Mouse (Mus musculus) MEL (cell line): ENCODE data around the gene Clec16a. TPM values are rescaled to one million over a fixed set of nuclear protein-coding genes. Genes with fewer than 3 reads are reported as not detected.
A peak's percentile ranks its signal among the peaks of the same experiment; 100 is the strongest.

Experiments
- DNase-seq: peaks from one replicate; pipeline ENCODE4 v3.0.0; 2011; ENCODE audit warnings: low read depth, low spot score
- H3K27ac ChIP-seq: 2 replicates; pipeline ENCODE4 v1.5.1; 2012; ENCODE audit warnings: low read depth, mild to moderate bottlenecking, control low read depth, low read length, moderate library complexity; ENCODE audit not compliant: control insufficient read depth
- H3K27me3 ChIP-seq, 2 experiments: fragments of 150-350 bp in 1 of 2; sonication (generic) in 1 of 2; 2 replicates each; pipeline ENCODE4 v1.6.1; 2012; ENCODE audit warnings: low read length in 2 of 2, mild to moderate bottlenecking in 2 of 2, improper control_type of control experiment in 1 of 2, moderate library complexity in 1 of 2; ENCODE audit not compliant: insufficient read depth in 2 of 2, control insufficient read depth in 1 of 2
- H3K36me3 ChIP-seq, 2 experiments: 2 replicates each; pipeline ENCODE4 v1.6.1; 2012 to 2014; ENCODE audit warnings: low read length in 2 of 2, improper control_type of control experiment in 1 of 2, inconsistent platforms in 1 of 2, mild to moderate bottlenecking in 1 of 2; ENCODE audit not compliant: insufficient read depth in 2 of 2, control insufficient read depth in 1 of 2
- H3K4me1 ChIP-seq, 2 experiments: fragments of 150-350 bp in 1 of 2; sonication (generic) in 1 of 2; 2 replicates each; pipeline ENCODE4 v1.6.1; 2012; ENCODE audit warnings: low read length in 2 of 2, improper control_type of control experiment in 1 of 2, mild to moderate bottlenecking in 1 of 2; ENCODE audit not compliant: insufficient read depth in 2 of 2, control insufficient read depth in 1 of 2
- H3K4me3 ChIP-seq, 2 experiments: fragments of 150-350 bp in 1 of 2; sonication (generic) in 1 of 2; 2 replicates each; pipeline ENCODE4 v1.5.1; 2012; ENCODE audit warnings: low read depth in 2 of 2, low read length in 2 of 2, mild to moderate bottlenecking in 2 of 2, moderate library complexity in 2 of 2, control low read depth in 1 of 2, improper control_type of control experiment in 1 of 2; ENCODE audit not compliant: control insufficient read depth in 1 of 2, insufficient read depth in 1 of 2
- H3K79me2 ChIP-seq: 2 replicates; pipeline ENCODE4 v1.6.1; 2012; ENCODE audit warnings: mild to moderate bottlenecking, low read length, moderate library complexity; ENCODE audit not compliant: control insufficient read depth, poor library complexity, insufficient read depth
- H3K9ac ChIP-seq: 2 replicates; pipeline ENCODE4 v1.6.1; 2012; ENCODE audit warnings: low read depth, mild to moderate bottlenecking, control low read depth, low read length, moderate library complexity; ENCODE audit not compliant: control insufficient read depth, poor library complexity, severe bottlenecking
- H3K9me3 ChIP-seq: fragments of 150-350 bp; sonication (generic); replicated peaks from 2 replicates; pipeline ENCODE4 v1.6.1; 2012; ENCODE audit warnings: mild to moderate bottlenecking, low read length, improper control_type of control experiment, moderate library complexity; ENCODE audit not compliant: insufficient read depth
- BHLHE40 ChIP-seq: IDR thresholded peaks from 2 replicates; pipeline ENCODE4 v1.6.1; 2012; ENCODE audit warnings: low read depth, mild to moderate bottlenecking, inconsistent platforms, low read length, improper control_type of control experiment, borderline replicate concordance
- CHD1 ChIP-seq: IDR thresholded peaks from 2 replicates; pipeline ENCODE4 v1.6.1; 2012; ENCODE audit warnings: low read depth, mild to moderate bottlenecking, inconsistent platforms, low read length, improper control_type of control experiment
- CHD2 ChIP-seq: IDR thresholded peaks from 2 replicates; pipeline ENCODE4 v1.6.1; 2011; ENCODE audit warnings: low read length, improper control_type of control experiment
- E2F4 ChIP-seq: IDR thresholded peaks from 2 replicates; pipeline ENCODE4 v1.6.1; 2011; ENCODE audit warnings: low read depth, low read length, improper control_type of control experiment, borderline replicate concordance
- EP300 ChIP-seq, 2 experiments: IDR thresholded peaks; 2 replicates each; pipeline ENCODE4 v1.6.1; 2011; ENCODE audit warnings: improper control_type of control experiment in 2 of 2, low read length in 2 of 2, low read depth in 1 of 2, mild to moderate bottlenecking in 1 of 2
- ETS1 ChIP-seq: IDR thresholded peaks from 2 replicates; pipeline ENCODE4 v1.6.1; 2012; ENCODE audit warnings: low read depth, mild to moderate bottlenecking, inconsistent platforms, low read length, improper control_type of control experiment, moderate library complexity
- GABPA ChIP-seq: IDR thresholded peaks from 2 replicates; pipeline ENCODE4 v1.6.1; 2012; ENCODE audit warnings: low read depth, mild to moderate bottlenecking, inconsistent platforms, low read length, improper control_type of control experiment, moderate library complexity
- GATA1 ChIP-seq: IDR thresholded peaks from 2 replicates; pipeline ENCODE4 v1.6.1; 2011; ENCODE audit warnings: low read depth, low read length, improper control_type of control experiment
- KAT2A ChIP-seq: conservative IDR thresholded peaks from 2 replicates; pipeline ENCODE4 v1.6.1; 2012; ENCODE audit warnings: low read depth, low read length, improper control_type of control experiment, inconsistent platforms
- MAFK ChIP-seq: IDR thresholded peaks from 2 replicates; pipeline ENCODE4 v1.6.1; 2011; ENCODE audit warnings: low read depth, mild to moderate bottlenecking, low read length, improper control_type of control experiment, borderline replicate concordance
- MAZ ChIP-seq: IDR thresholded peaks from 2 replicates; pipeline ENCODE4 v1.6.1; 2012; ENCODE audit warnings: low read depth, mild to moderate bottlenecking, inconsistent platforms, low read length, improper control_type of control experiment
- MXI1 ChIP-seq: IDR thresholded peaks from 2 replicates; pipeline ENCODE4 v1.6.1; 2011; ENCODE audit warnings: mild to moderate bottlenecking, low read depth, low read length, improper control_type of control experiment
- MYB ChIP-seq: IDR thresholded peaks from 2 replicates; pipeline ENCODE4 v1.6.1; 2011; ENCODE audit warnings: mild to moderate bottlenecking, low read depth, low read length, improper control_type of control experiment
- MYC ChIP-seq: IDR thresholded peaks from 2 replicates; pipeline ENCODE4 v1.6.1; 2011; ENCODE audit warnings: low read depth, mild to moderate bottlenecking, low read length, improper control_type of control experiment, moderate library complexity
- NELFE ChIP-seq: IDR thresholded peaks from 2 replicates; pipeline ENCODE4 v1.6.1; 2011; ENCODE audit warnings: low read depth, low read length, improper control_type of control experiment
- NRF1 ChIP-seq: IDR thresholded peaks from 2 replicates; pipeline ENCODE4 v1.6.1; 2014; ENCODE audit warnings: low read depth, mild to moderate bottlenecking, inconsistent platforms, low read length, improper control_type of control experiment, moderate library complexity; ENCODE audit not compliant: poor library complexity, insufficient read depth, severe bottlenecking
- POLR2AphosphoS5 ChIP-seq: IDR thresholded peaks from 2 replicates; pipeline ENCODE4 v1.6.1; 2012; ENCODE audit warnings: low read depth, borderline replicate concordance, mild to moderate bottlenecking, inconsistent platforms, low read length, moderate library complexity, mixed read lengths
- RAD21 ChIP-seq: IDR thresholded peaks from 2 replicates; pipeline ENCODE4 v1.6.1; 2011; ENCODE audit warnings: mild to moderate bottlenecking, low read depth, low read length, improper control_type of control experiment
- RCOR1 ChIP-seq: IDR thresholded peaks from 2 replicates; pipeline ENCODE4 v1.6.1; 2012; ENCODE audit warnings: low read depth, mild to moderate bottlenecking, inconsistent platforms, low read length, improper control_type of control experiment
- SIN3A ChIP-seq: IDR thresholded peaks from 2 replicates; pipeline ENCODE4 v1.6.1; 2012; ENCODE audit warnings: low read length, improper control_type of control experiment, inconsistent platforms
- SMC3 ChIP-seq: IDR thresholded peaks from 2 replicates; pipeline ENCODE4 v1.6.1; 2011; ENCODE audit warnings: low read depth, low read length, improper control_type of control experiment
- TAL1 ChIP-seq: IDR thresholded peaks from 2 replicates; pipeline ENCODE4 v1.6.1; 2012; ENCODE audit warnings: mild to moderate bottlenecking, inconsistent platforms, low read length, moderate library complexity, mixed read lengths
- TBP ChIP-seq: IDR thresholded peaks from 2 replicates; pipeline ENCODE4 v1.8.0; 2011; ENCODE audit warnings: low read depth, low read length, improper control_type of control experiment
- TCF12 ChIP-seq: IDR thresholded peaks from 2 replicates; pipeline ENCODE4 v1.6.1; 2014; ENCODE audit warnings: low read depth, mild to moderate bottlenecking, inconsistent platforms, low read length, improper control_type of control experiment, moderate library complexity
- UBTF ChIP-seq: IDR thresholded peaks from 2 replicates; pipeline ENCODE4 v1.6.1; 2012; ENCODE audit warnings: low read depth, mild to moderate bottlenecking, inconsistent platforms, low read length, improper control_type of control experiment, moderate library complexity, borderline replicate concordance; ENCODE audit not compliant: insufficient read depth
- USF1 ChIP-seq: IDR thresholded peaks from 2 replicates; pipeline ENCODE4 v1.6.1; 2014; ENCODE audit warnings: low read depth, mild to moderate bottlenecking, inconsistent platforms, low read length, improper control_type of control experiment, moderate library complexity
- USF2 ChIP-seq, 2 experiments: IDR thresholded peaks; 2 replicates each; pipeline ENCODE4 v1.6.1; 2011 to 2012; ENCODE audit warnings: improper control_type of control experiment in 2 of 2, low read length in 2 of 2, borderline replicate concordance in 1 of 2, inconsistent platforms in 1 of 2, low read depth in 1 of 2, mild to moderate bottlenecking in 1 of 2; ENCODE audit not compliant: insufficient read depth in 1 of 2
- ZC3H11A ChIP-seq: IDR thresholded peaks from 2 replicates; pipeline ENCODE4 v1.6.1; 2012; ENCODE audit warnings: low read depth, mild to moderate bottlenecking, inconsistent platforms, low read length, improper control_type of control experiment
- ZKSCAN1 ChIP-seq: IDR thresholded peaks from 2 replicates; pipeline ENCODE4 v1.6.1; 2012; ENCODE audit warnings: low read depth, mild to moderate bottlenecking, inconsistent platforms, low read length, improper control_type of control experiment, moderate library complexity
- polyA plus RNA-seq, 2 experiments: library from polyadenylated mRNA; stranded (reverse) in 1 of 2; unstranded in 1 of 2; fragments of >175 nt in 1 of 2; fragments of >200 nt in 1 of 2; gene quantifications; 2 replicates each; pipeline versions ENCODE4 v1.2.1 to v1.2.4; 2012; ENCODE audit warnings: low replicate concordance in 2 of 2, low read depth in 1 of 2; ENCODE audit not compliant: insufficient read length in 2 of 2, insufficient read depth in 1 of 2, missing spikeins in 1 of 2
- total RNA-seq: library from RNA; depleted of rRNA; stranded (reverse); fragments of 300-350 nt; gene quantifications from 2 replicates; pipeline ENCODE4 v1.2.3, GENCODE M21; 2012

Gene Clec16a
- total and polyA plus RNA-seq, 3 experiments, result 10.4 to 49.3 (median 22.1) TPM

DNA sequence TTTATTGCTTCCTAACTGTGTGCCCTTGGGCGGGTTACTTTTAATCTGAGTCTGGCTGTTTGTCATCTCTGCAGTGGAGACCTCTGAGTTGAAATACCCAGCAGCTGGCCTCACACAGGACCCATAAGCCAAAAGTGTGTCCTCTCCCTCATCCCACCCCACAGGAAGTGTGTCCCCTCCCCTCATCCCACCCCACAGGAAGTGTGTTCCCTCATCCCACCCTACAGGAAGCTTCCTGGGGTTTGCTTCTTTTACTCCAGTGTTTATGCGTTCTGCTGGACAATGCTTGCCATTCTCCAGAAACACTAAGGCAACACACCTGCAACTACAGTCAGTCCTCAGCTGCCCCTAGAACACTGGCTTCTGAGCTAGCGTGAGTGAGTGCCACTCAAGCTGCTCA lies 92.8 kb downstream of the Clec16a start:
- H3K27ac ChIP-seq, result no peak overlapping the region
- H3K36me3 ChIP-seq, result peaks cover 0 to 19% of the 10 kb centered on the region in 2 experiments; a peak in 2 of 4 replicates
- H3K4me3 ChIP-seq, result no peak overlapping the region
- no peaks in the 10 kb centered on the region for H3K27me3 ChIP-seq
- peaks cover 9 to 23% of the 10 kb centered on the region in 2 experiments for H3K4me1 ChIP-seq
- no peaks in the 10 kb centered on the region for H3K79me2 ChIP-seq
- no peak overlapping the region for H3K9ac ChIP-seq
- H3K9me3 ChIP-seq, result no peaks in the 10 kb centered on the region
- no peak for DNase-seq
- TF ChIP-seq MXI1 (no peak), ETS1 (no peak), MAZ (no peak), CHD1 (no peak), ZKSCAN1 (no peak), UBTF (no peak), POLR2AphosphoS5 (no peak), USF2 (IDR thresholded peaks at IDR 0.05; ENCODE audit: borderline replicate concordance in 1 of 2, insufficient read depth in 1 of 2, low read depth in 1 of 2, low read length in 2 of 2) (no peak)

DNA sequence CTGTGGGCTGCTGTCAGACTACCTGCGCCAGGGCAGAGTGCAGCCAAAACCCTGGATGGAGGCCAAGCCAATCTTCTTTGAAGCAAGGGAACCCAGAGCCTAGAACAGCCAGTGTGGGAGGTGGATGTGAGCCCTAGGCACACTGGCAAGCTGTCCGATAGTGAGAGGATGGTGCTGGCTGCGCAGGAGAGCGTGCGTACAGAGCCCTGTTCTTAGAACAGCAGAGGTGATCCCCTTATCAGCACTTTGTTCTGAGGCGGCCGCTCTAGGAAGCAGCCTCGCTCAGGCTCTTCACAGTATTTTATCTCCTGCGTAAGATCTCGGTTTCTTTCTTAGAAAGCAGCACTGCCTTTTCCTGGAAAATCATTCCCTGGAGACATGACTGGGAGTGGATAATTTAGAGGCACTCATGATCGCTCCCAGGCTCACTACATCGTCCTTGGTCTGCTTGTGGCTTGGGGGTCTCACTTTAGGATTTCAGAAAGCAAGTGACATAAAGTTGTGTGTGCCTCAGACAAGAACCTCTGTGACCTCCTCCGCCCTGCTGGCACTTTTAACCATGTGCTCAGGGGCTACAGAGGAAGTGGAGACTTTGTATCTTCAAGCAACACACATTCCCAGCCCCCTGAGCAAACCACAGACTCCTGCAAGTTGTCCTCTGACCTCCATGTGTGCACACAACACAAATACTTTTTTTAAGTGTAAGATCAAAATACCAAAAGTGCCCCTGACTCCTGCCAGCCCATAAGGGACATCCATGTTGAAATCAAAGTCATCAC lies 94.2 kb downstream of the Clec16a start:
- DNase-seq, result peak; percentile 84
- H3K27ac ChIP-seq, result peak overlapping the region; percentile 76
- TF ChIP-seq GATA1 (peak; percentile 84), MAFK (no peak), TAL1 (peak; percentile 73), USF1 (no peak), CHD1 (no peak), KAT2A (no peak), ZKSCAN1 (no peak), POLR2AphosphoS5 (no peak), ETS1 (peak; percentile 62; the same call in 1 of the 2 replicates), RAD21 (no peak), TBP (0 out of 2 replicates have a peak, but pooled peaks have one; percentile 13), NELFE (no peak), SIN3A (peak; percentile 21), E2F4 (no peak), GABPA (no peak), MYB (no peak), RCOR1 (peak; percentile 68; the same call in 1 of the 2 replicates), EP300 (IDR thresholded peaks at IDR 0.05; ENCODE audit: low read depth in 1 of 2, low read length in 2 of 2) (peak in 1 of 2 experiments; percentile 34; a peak in 3 of 4 replicates), TCF12 (peak; percentile 56; the same call in 1 of the 2 replicates), BHLHE40 (peak; percentile 35; the same call in 1 of the 2 replicates), ZC3H11A (no peak), CHD2 (no peak), NRF1 (peak; percentile 79), SMC3 (no peak), MXI1 (peak; percentile 41), USF2 (IDR thresholded peaks at IDR 0.05; ENCODE audit: borderline replicate concordance in 1 of 2, insufficient read depth in 1 of 2, low read depth in 1 of 2, low read length in 2 of 2) (no peak), MYC (peak; percentile 74)

More for the DNA sequence above, 94.2 kb downstream of the Clec16a start:
- Histone ChIP-seq H3K36me3 (peaks cover 0 to 19% of the 10 kb centered on the region in 2 experiments; a peak in 2 of 4 replicates), H3K4me1 (peaks cover 9 to 23% of the 10 kb centered on the region in 2 experiments), H3K79me2 (no peaks in the 10 kb centered on the region), H3K27me3 (no peaks in the 10 kb centered on the region), H3K9ac (peak overlapping the region; percentile 38), H3K4me3 (peak overlapping the region; percentile 29 to 31), H3K9me3 (no peaks in the 10 kb centered on the region)
